Mouse (Mus musculus) bone marrow, adult 2 months (tissue): ENCODE data around the gene Swap70.

Experiments
- CTCF ChIP-seq: fragments of 200-500 bp; IDR thresholded peaks from 2 replicates; pipeline ENCODE4 v1.5.1; 2011; ENCODE audit warnings: low read length, control low read depth; ENCODE audit not compliant: control insufficient read depth, insufficient read depth
- POLR2A ChIP-seq: fragments of 200-500 bp; IDR thresholded peaks from 2 replicates; pipeline ENCODE4 v1.6.1; 2011; ENCODE audit warnings: low read depth, mild to moderate bottlenecking, control low read depth, low read length, borderline replicate concordance; ENCODE audit not compliant: control insufficient read depth

DNA sequence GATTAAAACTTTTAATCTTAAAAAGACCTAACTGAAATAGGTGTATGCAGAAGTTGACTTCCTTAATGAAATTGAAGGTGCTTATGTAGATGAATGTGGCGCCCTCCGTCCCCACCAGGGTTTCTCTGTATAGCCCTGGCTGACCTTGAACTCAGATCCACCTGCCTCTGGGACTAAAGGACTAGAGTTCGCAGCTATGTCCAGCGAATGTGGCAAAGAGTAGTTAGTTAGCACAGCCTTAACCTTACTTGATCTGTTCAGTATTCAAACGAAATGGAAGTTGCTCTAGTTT lies 20.7 kb downstream of the Swap70 start:
- TF ChIP-seq POLR2A = no peak
- no peak for TF ChIP-seq CTCF
